Mouse (Mus musculus): ENCODE measurements at regions not wholly inside any gene's neighbourhood (a gene's known extent, or its start where the extent isn't known, plus 50 kb on each side); places are given as distances from the start of the nearest gene placed in this dataset.

GRCm38 (mm10) chr2:166226331-166226730 lies 70.9 kb upstream of the Sulf2 start:
- TF ChIP-seq CTCF (IDR thresholded peaks at IDR 0.05; ENCODE audit: low read depth) (no peak), EP300 (IDR thresholded peaks at IDR 0.05; ENCODE audit: low read depth) (no peak)

All from liver, postnatal 0 days (tissue).